Mouse (Mus musculus) heart, embryonic 16.5 days (tissue): ENCODE data around the gene Pip4k2a. TPM values are rescaled to one million over a fixed set of nuclear protein-coding genes. Genes with fewer than 3 reads are reported as not detected.

Experiments used
- ATAC-seq: fragments of 200-750 bp; cut with Nextera tagmentation; replicated peaks from 2 replicates; pipeline ENCODE4 v1.8.0; 2017; ENCODE audit warnings: moderate number of reproducible peaks; ENCODE audit not compliant: insufficient read depth, low FRiP score; ENCODE audit errors: extremely low read depth
- H3K27ac ChIP-seq: fragments of 300-500 bp; sonication (generic); 2 replicates; pipeline ENCODE4 v1.5.1; 2014; ENCODE audit warnings: mild to moderate bottlenecking, low read length, control low read depth, moderate library complexity
- H3K27me3 ChIP-seq: fragments of 300-500 bp; sonication (generic); 2 replicates; pipeline ENCODE4 v1.6.1; 2014; ENCODE audit warnings: low read length, mixed read lengths; ENCODE audit not compliant: control insufficient read depth, insufficient read depth
- H3K36me3 ChIP-seq: fragments of 300-500 bp; sonication (generic); 2 replicates; pipeline ENCODE4 v1.6.1; 2014; ENCODE audit not compliant: control insufficient read depth, insufficient read depth
- H3K4me1 ChIP-seq: fragments of 300-500 bp; sonication (generic); 2 replicates; pipeline ENCODE4 v1.6.1; 2014; ENCODE audit warnings: low read length, mixed read lengths; ENCODE audit not compliant: control insufficient read depth, insufficient read depth
- H3K4me2 ChIP-seq: fragments of 300-500 bp; sonication (generic); 2 replicates; pipeline ENCODE4 v1.6.1; 2014; ENCODE audit warnings: low read depth, mild to moderate bottlenecking, control low read depth, low read length
- H3K4me3 ChIP-seq: fragments of 300-500 bp; sonication (generic); 2 replicates; pipeline ENCODE4 v1.5.1; 2014; ENCODE audit warnings: mild to moderate bottlenecking, control low read depth, low read length
- H3K9ac ChIP-seq: fragments of 300-500 bp; sonication (generic); 2 replicates; pipeline ENCODE4 v1.6.1; 2014; ENCODE audit warnings: low read length, control low read depth
- H3K9me3 ChIP-seq: fragments of 300-500 bp; sonication (generic); replicated peaks from 2 replicates; pipeline ENCODE4 v1.6.1; 2016; ENCODE audit warnings: low read length; ENCODE audit not compliant: control insufficient read depth
- WGBS: fragments of 180-500 bp; shearing (Covaris S2); extraction: QIAGEN DNeasy Blood & Tissue Kit; methylation state at CpG from one replicate; pipeline ENCODE4 v1.1.7; 2014; 5-methylcytosine and 5-hydroxymethylcytosine counted together
- polyA plus RNA-seq: library from polyadenylated mRNA; unstranded; fragments of >200 nt; fragmentation: Nextera tagmentation; extraction: Ambion mirVana; gene quantifications from 2 replicates; pipeline ENCODE4 v1.2.1, GENCODE M21; 2015

Gene Pip4k2a
- polyA plus RNA-seq, 1 experiment from 2014 or later, result 10.0 TPM

- Histone ChIP-seq H3K9me3 (no peaks in the 10 kb centered on the region), H3K27me3 (no peaks in the 10 kb centered on the region), H3K36me3 (no peaks in the 10 kb centered on the region), H3K4me2 (no peak overlapping the region), H3K9ac (no peak overlapping the region), H3K4me1 (no peaks in the 10 kb centered on the region), H3K27ac (no peak overlapping the region), H3K4me3 (no peak overlapping the region)
- WGBS, result 71% methylated on average over 4 of the region's 4 CpGs
- no peak; the same call in 1 of the 2 replicates for ATAC-seq
These were observed 9.7 kb upstream of the Pip4k2a start for GRCm38 (mm10) chr2:19007580-19007979.

- ATAC-seq, result no peak
- Histone ChIP-seq H3K27ac (no peak overlapping the region), H3K9me3 (no peaks in the 10 kb centered on the region), H3K4me1 (no peaks in the 10 kb centered on the region), H3K27me3 (no peaks in the 10 kb centered on the region), H3K9ac (no peak overlapping the region), H3K36me3 (no peaks in the 10 kb centered on the region), H3K4me3 (no peak overlapping the region), H3K4me2 (no peak overlapping the region)
- WGBS, result 83% methylated on average over 7 of the region's 7 CpGs
These were observed 8.2 kb upstream of the Pip4k2a start for GRCm38 (mm10) chr2:19006124-19006523.

- 58% methylated on average over 10 of the region's 10 CpGs for WGBS
- ATAC-seq, result no peak
- no peaks in the 10 kb centered on the region for H3K9me3 ChIP-seq
- H3K27ac ChIP-seq, result no peak overlapping the region
- no peak overlapping the region for H3K4me3 ChIP-seq
- no peaks in the 10 kb centered on the region for H3K27me3 ChIP-seq
- no peaks in the 10 kb centered on the region for H3K36me3 ChIP-seq
- H3K9ac ChIP-seq, result no peak overlapping the region
- no peak overlapping the region for H3K4me2 ChIP-seq
- H3K4me1 ChIP-seq, result no peaks in the 10 kb centered on the region
These were observed 6.9 kb upstream of the Pip4k2a start for GRCm38 (mm10) chr2:19004801-19005200.

GRCm38 (mm10) chr2:18999395-18999794 lies 1.5 kb upstream of the Pip4k2a start:
- H3K27ac ChIP-seq, result no peak overlapping the region
- ATAC-seq, result no peak
- WGBS, result 90% methylated on average over 2 of the region's 2 CpGs
- H3K4me2 ChIP-seq, result no peak overlapping the region
- H3K4me1 ChIP-seq, result peaks cover 11% of the 10 kb centered on the region
- no peak overlapping the region for H3K9ac ChIP-seq
- no peaks in the 10 kb centered on the region for H3K27me3 ChIP-seq
- no peaks in the 10 kb centered on the region for H3K36me3 ChIP-seq
- H3K9me3 ChIP-seq, result no peaks in the 10 kb centered on the region
- no peak overlapping the region for H3K4me3 ChIP-seq

GRCm38 (mm10) chr2:18997387-18997971 lies 447 bp downstream of the Pip4k2a start:
- Histone ChIP-seq H3K4me1 (peaks cover 19% of the 10 kb centered on the region), H3K36me3 (no peaks in the 10 kb centered on the region), H3K27me3 (no peaks in the 10 kb centered on the region), H3K9ac (peak overlapping the region; percentile 88), H3K4me3 (peak overlapping the region; percentile 94), H3K9me3 (no peaks in the 10 kb centered on the region), H3K27ac (peak overlapping the region; percentile 79), H3K4me2 (peak overlapping the region; percentile 92)
- ATAC-seq, result peak; percentile 46
- under 1% methylated on average over 46 of the region's 46 CpGs for WGBS

- no peaks in the 10 kb centered on the region for H3K27me3 ChIP-seq
- ATAC-seq, result no peak
- 2% methylated on average over 25 of the region's 25 CpGs for WGBS
These were observed 1.3 kb downstream of the Pip4k2a start for GRCm38 (mm10) chr2:18996451-18997211.

GRCm38 (mm10) chr2:18992512-18993510 lies 5.1 kb downstream of the Pip4k2a start:
- no peaks in the 10 kb centered on the region for H3K27me3 ChIP-seq
- H3K27ac ChIP-seq, result no peak overlapping the region
- no peak overlapping the region for H3K9ac ChIP-seq
- peaks cover 15% of the 10 kb centered on the region for H3K4me1 ChIP-seq
- no peak overlapping the region for H3K4me2 ChIP-seq
- no peak overlapping the region for H3K4me3 ChIP-seq
- no peak for ATAC-seq
- 50% methylated on average over 7 of the region's 7 CpGs for WGBS
- H3K36me3 ChIP-seq, result no peaks in the 10 kb centered on the region; the same call in 1 of the 2 replicates
- H3K9me3 ChIP-seq, result peaks cover 9% of the 10 kb centered on the region

More at GRCm38 (mm10) chr2:18996451-18997211, 1.3 kb downstream of the Pip4k2a start:
- Histone ChIP-seq H3K9me3 (peaks cover 2% of the 10 kb centered on the region), H3K4me1 (peaks cover 19% of the 10 kb centered on the region), H3K9ac (peak overlapping the region; percentile 88), H3K27ac (no peak overlapping the region; the same call in 1 of the 2 replicates), H3K4me2 (peak overlapping the region; percentile 92), H3K4me3 (peak overlapping the region; percentile 94), H3K36me3 (no peaks in the 10 kb centered on the region; the same call in 1 of the 2 replicates)

GRCm38 (mm10) chr2:18988885-18989284 lies 9.0 kb downstream of the Pip4k2a start:
- Histone ChIP-seq H3K27me3 (no peaks in the 10 kb centered on the region), H3K4me2 (no peak overlapping the region), H3K9me3 (peaks cover 11% of the 10 kb centered on the region), H3K27ac (no peak overlapping the region), H3K36me3 (no peaks in the 10 kb centered on the region; the same call in 1 of the 2 replicates), H3K4me3 (no peak overlapping the region), H3K9ac (no peak overlapping the region), H3K4me1 (peaks cover 6% of the 10 kb centered on the region)
- ATAC-seq, result no peak
- 84% methylated on average over 3 of the region's 3 CpGs for WGBS
